Mouse (Mus musculus) frontal cortex, postnatal 25 days (tissue): ENCODE measurements around the gene Atp7a.
"Not testable (repeated sequence)": the region's sequence is repeated elsewhere in the genome, so short reads cannot be mapped to it uniquely, and the experiment has no call there.

ENCODE experiments used
- DNase-seq, 2 experiments: peaks; one replicate each; pipeline ENCODE4 v3.0.0; 2022; ENCODE audit warnings: low spot score in 2 of 2

The Atp7a gene

GRCm38 (mm10) chrX:106026418-106027342 is at the start of gene Atp7a:
Atp7a (plus strand) TSS chrX:106027276.
- DNase-seq: peak; percentile 76 to 79

GRCm38 (mm10) chrX:106001605-106002004 is 25.5 kb upstream of the Atp7a start:
- no peak for DNase-seq

- DNase-seq: no peak
Measured at GRCm38 (mm10) chrX:106010762-106011161, 16.3 kb upstream of the Atp7a start.

- peak; percentile 44 to 60 for DNase-seq
Measured at GRCm38 (mm10) chrX:106011465-106012159, 15.5 kb upstream of the Atp7a start, which contains the start of gene Magt1. Magt1 (minus strand) TSS chrX:106011906.

GRCm38 (mm10) chrX:106012559-106012958 is 14.5 kb upstream of the Atp7a start:
- DNase-seq: no peak

- no peak for DNase-seq
Measured at GRCm38 (mm10) chrX:106013217-106013616, 13.9 kb upstream of the Atp7a start.

GRCm38 (mm10) chrX:106014741-106015377 is 12.2 kb upstream of the Atp7a start:
- DNase-seq: not testable (repeated sequence)

- DNase-seq: peak; percentile 30 to 60
Measured at GRCm38 (mm10) chrX:106015571-106016322, 11.3 kb upstream of the Atp7a start, which contains the start of gene Cox7b. Cox7b (plus strand) TSS chrX:106015700.

GRCm38 (mm10) chrX:106017102-106017501 is 10.0 kb upstream of the Atp7a start:
- DNase-seq: no peak

GRCm38 (mm10) chrX:106017516-106017915 is 9.6 kb upstream of the Atp7a start:
- DNase-seq: no peak

GRCm38 (mm10) chrX:106027343-106027674 is 233 bp downstream of the Atp7a start:
- no peak for DNase-seq

- DNase-seq: no peak
Measured at GRCm38 (mm10) chrX:106030176-106030575, 3.1 kb downstream of the Atp7a start.

- no peak for DNase-seq
Measured at GRCm38 (mm10) chrX:106031124-106031523, 4.0 kb downstream of the Atp7a start.

GRCm38 (mm10) chrX:106035727-106036126 is 8.7 kb downstream of the Atp7a start:
- DNase-seq: no peak

GRCm38 (mm10) chrX:106037185-106037752 is 10.2 kb downstream of the Atp7a start:
- DNase-seq: no peak

GRCm38 (mm10) chrX:106043863-106044617 is 17.0 kb downstream of the Atp7a start:
- DNase-seq: no peak

GRCm38 (mm10) chrX:106045455-106045854 is 18.4 kb downstream of the Atp7a start:
- DNase-seq: no peak

GRCm38 (mm10) chrX:106045928-106046327 is 18.9 kb downstream of the Atp7a start:
- DNase-seq: no peak

GRCm38 (mm10) chrX:106048191-106048590 is 21.1 kb downstream of the Atp7a start:
- no peak for DNase-seq

GRCm38 (mm10) chrX:106077858-106078257 is 50.8 kb downstream of the Atp7a start:
- DNase-seq: not testable (repeated sequence)
